Mouse (Mus musculus) cerebral cortex, adult 2 months (tissue): ENCODE results near the gene Pde3b.

ENCODE experiments used
- WGBS: fragments of 180-500 bp; shearing (Covaris S2); methylation state at CpG from one replicate; pipeline ENCODE4 v1.1.7; 2018; 5-methylcytosine and 5-hydroxymethylcytosine counted together

Gene Pde3b

GRCm38 (mm10) chr7:114478901-114479300 is 63.8 kb downstream of the Pde3b start:
- 60% methylated on average over 5 of the region's 5 CpGs for WGBS

DNA sequence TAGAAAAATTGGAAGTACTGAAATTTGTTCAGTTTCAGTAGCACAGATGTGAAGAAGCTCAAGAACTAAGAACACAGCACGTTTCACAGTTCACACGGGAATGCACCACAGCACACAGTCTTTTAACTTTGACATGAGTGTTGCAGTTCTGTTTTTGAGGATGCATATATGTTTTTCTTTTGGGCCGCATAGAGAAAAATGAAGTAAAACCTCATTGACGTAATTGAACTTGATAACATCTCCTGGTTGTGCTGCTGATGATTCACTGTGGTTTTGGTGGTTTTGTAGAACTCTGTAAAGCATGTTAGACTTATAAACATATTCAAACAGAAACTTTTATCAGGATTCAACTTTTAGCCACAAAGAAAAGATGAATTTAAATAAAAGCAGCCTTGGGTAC is 64.7 kb downstream of the Pde3b start:
- WGBS = 74% methylated on average over 4 of the region's 4 CpGs

GRCm38 (mm10) chr7:114480196-114480989 is 65.3 kb downstream of the Pde3b start:
- 72% methylated on average over 6 of the region's 6 CpGs for WGBS

DNA sequence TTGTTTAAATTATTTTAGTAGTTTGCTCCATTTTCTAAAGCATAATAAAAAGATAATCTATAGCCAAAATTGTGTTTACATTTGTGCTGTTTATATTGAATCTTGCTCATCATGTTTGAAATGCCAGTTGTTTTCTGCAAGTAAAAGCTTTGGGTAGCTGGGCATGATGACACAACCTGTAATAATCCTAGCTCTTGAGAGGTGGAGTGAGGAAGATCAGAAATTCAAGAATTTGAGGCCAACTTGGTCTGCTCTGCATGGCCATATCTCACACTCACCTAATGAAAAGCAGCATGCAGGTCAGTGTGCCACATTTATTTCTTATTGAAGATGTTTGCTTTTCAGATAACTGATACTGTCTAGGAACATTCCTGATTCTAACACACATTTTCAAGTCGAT is 65.9 kb downstream of the Pde3b start:
- 66% methylated on average over 1 of the region's 1 CpGs for WGBS

GRCm38 (mm10) chr7:114481429-114481931 is 66.4 kb downstream of the Pde3b start:
- WGBS = 73% methylated on average over 2 of the region's 2 CpGs

- WGBS = 75% methylated on average over 5 of the region's 5 CpGs
Observed at GRCm38 (mm10) chr7:114494033-114494432, 79.0 kb downstream of the Pde3b start.

GRCm38 (mm10) chr7:114499293-114499692 is 84.2 kb downstream of the Pde3b start:
- WGBS = 76% methylated on average over 1 of the region's 1 CpGs

DNA sequence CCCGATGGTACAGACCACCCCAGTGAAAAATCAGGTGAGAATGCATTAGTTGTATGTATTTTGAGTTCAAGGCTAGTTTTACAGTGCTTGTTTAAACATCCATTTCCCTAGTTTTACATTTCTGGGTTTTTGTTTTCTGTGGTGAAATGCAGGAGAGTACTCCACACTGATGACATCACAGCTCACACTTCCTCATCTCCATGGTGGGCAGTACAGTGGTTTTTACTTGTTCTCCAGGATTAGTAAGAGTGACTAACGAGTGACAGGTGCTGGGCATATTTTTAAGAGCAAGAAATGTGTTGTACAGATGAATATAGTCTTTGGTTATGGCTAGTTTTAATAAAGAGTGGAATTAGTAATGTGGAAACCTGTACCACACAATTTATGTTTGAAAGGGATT is 93.8 kb downstream of the Pde3b start:
- 84% methylated on average over 2 of the region's 2 CpGs for WGBS

GRCm38 (mm10) chr7:114520122-114520521 is 105.0 kb downstream of the Pde3b start:
- WGBS = 100% methylated on average over 1 of the region's 1 CpGs

DNA sequence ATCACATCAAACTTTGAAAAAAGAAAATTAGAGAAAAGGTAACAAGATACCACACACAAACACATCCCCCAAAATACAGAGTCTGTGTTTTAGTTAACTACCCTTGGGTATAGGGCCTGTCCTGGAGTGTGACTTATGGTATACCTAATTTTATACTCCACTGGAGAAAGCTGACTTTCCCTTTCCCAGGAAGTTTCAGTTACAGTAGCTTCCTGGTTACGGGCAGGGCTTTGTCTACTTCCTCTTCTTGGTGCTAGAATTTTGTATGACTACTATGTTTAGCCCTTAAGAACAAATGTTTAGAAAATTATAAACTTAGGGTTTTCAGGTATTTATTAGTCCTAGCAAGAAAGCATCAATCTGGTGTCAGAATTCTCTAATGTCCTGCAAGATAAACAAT is 111.2 kb downstream of the Pde3b start:
- WGBS = 74% methylated on average over 1 of the region's 1 CpGs

- 95% methylated on average over 1 of the region's 1 CpGs for WGBS
Observed at GRCm38 (mm10) chr7:114536179-114536578, 121.1 kb downstream of the Pde3b start.

GRCm38 (mm10) chr7:114562531-114563241 is 147.6 kb downstream of the Pde3b start, which contains the start of gene Cyp2r1:
Gene Cyp2r1 (minus strand): TSS chr7:114562972.
- under 1% methylated on average over 56 of the region's 56 CpGs for WGBS

- WGBS = 96% methylated on average over 4 of the region's 4 CpGs
Observed at GRCm38 (mm10) chr7:114573866-114574265, 158.8 kb downstream of the Pde3b start.

DNA sequence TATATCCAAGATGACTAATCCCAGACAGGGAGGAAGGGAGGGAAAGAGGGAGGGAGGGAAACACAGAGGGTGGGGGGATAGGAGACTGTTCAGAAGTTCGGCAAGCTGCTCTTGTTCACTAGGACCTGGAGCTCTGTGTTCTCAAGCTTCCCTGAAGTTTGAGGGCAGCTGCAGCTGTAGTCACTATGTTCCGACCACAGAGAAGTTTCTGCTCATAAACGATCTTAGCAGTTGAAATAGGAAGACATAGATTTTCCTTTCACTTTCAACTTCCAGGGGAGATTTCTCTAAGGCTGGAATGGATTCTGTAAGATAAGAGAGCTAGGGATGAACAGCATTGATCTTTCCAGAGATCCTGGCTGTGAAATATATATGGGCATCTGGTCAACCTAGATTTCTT is 161.8 kb downstream of the Pde3b start:
- WGBS = 63% methylated on average over 3 of the region's 3 CpGs

DNA sequence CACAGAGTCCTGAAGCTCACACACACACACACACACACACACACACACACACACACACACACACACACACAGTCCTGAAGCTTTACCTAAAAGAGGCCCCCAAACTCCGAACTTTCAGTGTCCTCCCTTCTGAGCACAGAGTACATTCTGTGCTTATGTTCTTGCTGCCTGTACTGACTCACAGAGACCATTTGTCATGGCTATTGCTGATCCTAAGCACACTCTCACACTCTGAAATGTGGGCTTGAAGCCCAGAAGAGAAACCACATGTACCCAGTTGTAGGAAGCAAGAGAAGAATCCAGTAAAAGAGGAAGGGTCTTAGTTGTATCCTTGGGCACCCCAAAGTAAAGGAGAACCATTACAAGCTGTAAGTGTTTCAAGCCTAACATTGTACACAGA is 162.6 kb downstream of the Pde3b start:
- 66% methylated on average over 1 of the region's 1 CpGs for WGBS

GRCm38 (mm10) chr7:114580426-114580825 is 165.3 kb downstream of the Pde3b start:
- 6% methylated on average over 4 of the region's 4 CpGs for WGBS

GRCm38 (mm10) chr7:114581200-114581599 is 166.1 kb downstream of the Pde3b start:
- 77% methylated on average over 5 of the region's 5 CpGs for WGBS

DNA sequence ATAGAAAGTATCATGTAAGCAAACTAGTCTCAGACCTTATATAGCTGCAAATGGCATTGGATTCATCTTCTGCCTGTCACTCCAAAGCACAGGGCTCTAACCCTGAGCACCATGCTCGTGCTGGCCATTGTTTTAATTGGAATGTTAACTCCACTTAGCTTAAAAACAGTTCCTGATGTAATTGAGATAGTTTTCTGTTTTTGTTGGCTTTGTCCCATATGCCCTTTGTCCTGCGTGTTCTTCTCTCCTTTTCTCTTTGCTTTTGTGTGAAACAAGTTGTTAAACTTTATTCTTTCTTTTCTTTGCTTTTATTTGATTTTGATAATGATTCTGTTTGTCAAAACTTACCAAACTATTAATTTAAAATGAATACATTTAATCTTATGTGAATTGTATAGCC is 167.4 kb downstream of the Pde3b start:
- WGBS = 73% methylated on average over 2 of the region's 2 CpGs
